In the genomic region with DNA sequence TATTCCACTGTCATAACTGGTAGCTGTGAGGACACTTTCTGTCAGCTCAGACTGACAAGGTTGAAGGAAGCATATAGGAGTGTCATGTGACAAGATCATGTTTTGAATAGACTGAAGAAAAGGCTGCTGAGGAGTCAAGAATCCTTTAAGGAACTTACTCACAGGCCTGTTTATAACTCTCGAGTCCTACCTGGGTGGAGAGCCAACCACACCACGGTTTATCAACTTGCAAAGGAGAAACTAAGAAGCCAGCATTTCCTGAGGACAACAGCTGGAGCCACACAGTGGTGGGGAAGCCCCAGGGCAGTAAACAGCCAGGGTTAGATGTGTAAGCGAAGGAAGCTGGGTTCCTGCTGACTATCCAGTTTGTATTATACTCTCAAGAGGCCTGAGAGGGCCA, we compare ENCODE assay signal across 9 mouse cellular contexts. TPM values are rescaled to one million over a fixed set of nuclear protein-coding genes. Genes with fewer than 3 reads are reported as not detected.
DNase-seq lines count a peak whose midpoint lies in the region; ATAC-seq lines count a peak whose summit lies in the region.
"Had no signal": no experiment of that assay in that cellular context is flagged by ENCODE, and none has a peak within 500 bp of the region (broad histone marks: within the 10 kb centered on the region; RNA-seq: fewer than 3 reads in every experiment).

No protein-coding gene starts in this region.

- H3K36me3 ChIP-seq in forebrain, embryonic 13.5 days (ENCODE audit: poor library complexity, severe bottlenecking), result 0 out of 2 replicates have a peak, but pooled peaks cover 3% of the 10 kb centered on the region
- H3K36me3 ChIP-seq in forebrain, embryonic 16.5 days (ENCODE audit: control insufficient read depth, insufficient read depth), result no peaks in the 10 kb centered on the region
- H3K36me3 ChIP-seq in splenic B cell, adult 2 months (ENCODE audit: control insufficient read depth, insufficient read depth, low read length, poor library complexity, severe bottlenecking), result no peaks in the 10 kb centered on the region

- H3K27me3 ChIP-seq in forebrain, embryonic 13.5 days, result no peaks in the 10 kb centered on the region
- H3K27me3 ChIP-seq in forebrain, embryonic 16.5 days (replicated peaks; ENCODE audit: control insufficient read depth, insufficient read depth, low read length), result no peaks in the 10 kb centered on the region
- no peaks in the 10 kb centered on the region for H3K27me3 ChIP-seq in splenic B cell, adult 2 months (ENCODE audit: control insufficient read depth, insufficient read depth, low read length, poor library complexity, severe bottlenecking)

- H3K4me1 ChIP-seq in forebrain, embryonic 13.5 days, result peaks cover 54% of the 10 kb centered on the region
- peaks cover 30% of the 10 kb centered on the region for H3K4me1 ChIP-seq in forebrain, embryonic 16.5 days (replicated peaks; ENCODE audit: control insufficient read depth, insufficient read depth, low read length)

- H3K4me2 ChIP-seq in forebrain, embryonic 13.5 days, result no peak overlapping the region
- no peak overlapping the region for H3K4me2 ChIP-seq in forebrain, embryonic 16.5 days (ENCODE audit: low read length)

- no peak overlapping the region for H3K4me3 ChIP-seq in forebrain, embryonic 13.5 days
- no peak overlapping the region for H3K4me3 ChIP-seq in forebrain, embryonic 16.5 days (replicated peaks; ENCODE audit: low read length)

- no peak for ATAC-seq in forebrain, embryonic 13.5 days
- ATAC-seq in forebrain, embryonic 16.5 days, result no peak

- no peak overlapping the region for H3K9ac ChIP-seq in forebrain, embryonic 13.5 days
- H3K9ac ChIP-seq in forebrain, embryonic 16.5 days (replicated peaks; ENCODE audit: low read depth, low read length), result no peak overlapping the region

- 62% methylated on average over 3 of the region's 3 CpGs for WGBS in forebrain, embryonic 13.5 days
- 70% methylated on average over 3 of the region's 3 CpGs for WGBS in forebrain, embryonic 16.5 days

- no peaks in the 10 kb centered on the region for H3K9me3 ChIP-seq in forebrain, embryonic 13.5 days (replicated peaks)
- H3K9me3 ChIP-seq in forebrain, embryonic 16.5 days (ENCODE audit: control insufficient read depth, low read length), result no peaks in the 10 kb centered on the region

- peak overlapping the region; percentile 65; the same call in 1 of the 2 replicates for H3K27ac ChIP-seq in forebrain, embryonic 13.5 days
- H3K27ac ChIP-seq in forebrain, embryonic 16.5 days (ENCODE audit: low read length), result no peak overlapping the region; the same call in 1 of the 2 replicates

- peak; percentile 28 for DNase-seq in lung, postnatal 10 days
- no peak for DNase-seq in lung, postnatal 25 days (ENCODE audit: low spot score)
- peak; percentile 35 to 38 for DNase-seq in heart, postnatal 10 days
- DNase-seq in splenic B cell, adult 2 months (ENCODE audit: low read depth, low spot score), result peak; percentile 30
- no peak for DNase-seq in cerebellum, postnatal 4 days (ENCODE audit: low spot score in 2 of 2)
- no peak for DNase-seq in kidney, adult 11 months
- DNase-seq: kidney, adult 18-20 months had no signal

- intact Hi-C loops in heart, postnatal 10 days (cut with DNase I), result loop anchor here (10.0 kb wide), 1 partner anchor 185 kb away; a partner anchor contains a TSS

RNA-seq across cellular contexts. Expression of a gene that starts 7.3 kb away (rescaled TPM):
- 19.5 and 22.3 TPM in 2 replicates for polyA plus RNA-seq in forebrain, embryonic 13.5 days (2015; fragmentation: Nextera tagmentation; extraction: Ambion mirVana)
- 25.1 and 27.0 TPM in 2 replicates for polyA plus RNA-seq in forebrain, embryonic 16.5 days (2015; fragmentation: Nextera tagmentation; extraction: Ambion mirVana)
- 10 to 100 TPM; 93.1 to 98.1 TPM for total RNA-seq in heart, postnatal 10 days (2021)

RNA-seq across cellular contexts. Expression of a gene that starts 55.5 kb away (rescaled TPM):
- 0.38 TPM in 1 of 2 replicates, not detected in the other for polyA plus RNA-seq in forebrain, embryonic 13.5 days (2015; fragmentation: Nextera tagmentation; extraction: Ambion mirVana)
- 0.43 and 0.77 TPM in 2 replicates for polyA plus RNA-seq in forebrain, embryonic 16.5 days (2015; fragmentation: Nextera tagmentation; extraction: Ambion mirVana)
- not detected for total RNA-seq in heart, postnatal 10 days (2021)

Comparison
In these comparisons a context has a peak if more than half of its experiments do, and no peak if none do; other contexts are left out.
1. DNase-seq: peak in lung, postnatal 10 days (single experiment), heart, postnatal 10 days (2 of 2) and splenic B cell, adult 2 months (single experiment); none in lung, postnatal 25 days (single experiment), cerebellum, postnatal 4 days (0 of 2) and kidney, adult 11 months (single experiment).